Mouse (Mus musculus): ENCODE measurements around the gene Timm10.
"Not testable (repeated sequence)": the region's sequence is repeated elsewhere in the genome, so short reads cannot be mapped to it uniquely, and the experiment has no call there.

The Timm10 gene

GRCm38 (mm10) chr2:84826488-84827282, at the start of gene Timm10:
Timm10 (plus strand) TSS chr2:84826997.
- peak; percentile 94 to 97 for DNase-seq (ENCODE audit: low spot score in 2 of 2)

- no peak for DNase-seq (ENCODE audit: low spot score in 2 of 2)
Observed at GRCm38 (mm10) chr2:84777706-84778105, 49.1 kb upstream of the Timm10 start.

GRCm38 (mm10) chr2:84779210-84779609, 47.6 kb upstream of the Timm10 start:
- no peak for DNase-seq (ENCODE audit: low spot score in 2 of 2)

GRCm38 (mm10) chr2:84783315-84783714, 43.5 kb upstream of the Timm10 start:
- no peak for DNase-seq (ENCODE audit: low spot score in 2 of 2)

GRCm38 (mm10) chr2:84783840-84784566, 42.8 kb upstream of the Timm10 start:
- no peak for DNase-seq (ENCODE audit: low spot score in 2 of 2)

- DNase-seq (ENCODE audit: low spot score in 2 of 2) = no peak
Observed at GRCm38 (mm10) chr2:84788316-84788715, 38.5 kb upstream of the Timm10 start.

GRCm38 (mm10) chr2:84790418-84790817, 36.4 kb upstream of the Timm10 start:
- DNase-seq (ENCODE audit: low spot score in 2 of 2) = no peak

- DNase-seq (ENCODE audit: low spot score in 2 of 2) = no peak
Observed at GRCm38 (mm10) chr2:84792516-84792915, 34.3 kb upstream of the Timm10 start.

- DNase-seq (ENCODE audit: low spot score in 2 of 2) = no peak
Observed at GRCm38 (mm10) chr2:84793154-84793553, 33.6 kb upstream of the Timm10 start.

- no peak for DNase-seq (ENCODE audit: low spot score in 2 of 2)
Observed at GRCm38 (mm10) chr2:84793871-84794270, 32.9 kb upstream of the Timm10 start.

GRCm38 (mm10) chr2:84797833-84798492, 28.8 kb upstream of the Timm10 start:
- peak; percentile 89 to 90 for DNase-seq (ENCODE audit: low spot score in 2 of 2)

- DNase-seq (ENCODE audit: low spot score in 2 of 2) = peak; percentile 68 to 77
Observed at GRCm38 (mm10) chr2:84798493-84798921, 28.3 kb upstream of the Timm10 start, which contains the start of gene Ube2l6. Ube2l6 (plus strand) TSS chr2:84798828.

GRCm38 (mm10) chr2:84799041-84799561, 27.7 kb upstream of the Timm10 start:
- peak; percentile 61 for DNase-seq (ENCODE audit: low spot score in 2 of 2)

GRCm38 (mm10) chr2:84800304-84800703, 26.5 kb upstream of the Timm10 start:
- DNase-seq (ENCODE audit: low spot score in 2 of 2) = no peak

- not testable (repeated sequence) for DNase-seq (ENCODE audit: low spot score in 2 of 2)
Observed at GRCm38 (mm10) chr2:84801223-84801622, 25.6 kb upstream of the Timm10 start.

GRCm38 (mm10) chr2:84803963-84804362, 22.8 kb upstream of the Timm10 start:
- no peak for DNase-seq (ENCODE audit: low spot score in 2 of 2)

- no peak for DNase-seq (ENCODE audit: low spot score in 2 of 2)
Observed at GRCm38 (mm10) chr2:84806546-84806945, 20.3 kb upstream of the Timm10 start.

GRCm38 (mm10) chr2:84809330-84809729, 17.5 kb upstream of the Timm10 start:
- no peak for DNase-seq (ENCODE audit: low spot score in 2 of 2)

- no peak for DNase-seq (ENCODE audit: low spot score in 2 of 2)
Observed at GRCm38 (mm10) chr2:84810526-84810885, 16.3 kb upstream of the Timm10 start.

- peak; percentile 87 to 91 for DNase-seq (ENCODE audit: low spot score in 2 of 2)
Observed at GRCm38 (mm10) chr2:84810886-84811577, 15.8 kb upstream of the Timm10 start.

- DNase-seq (ENCODE audit: low spot score in 2 of 2) = no peak
Observed at GRCm38 (mm10) chr2:84811880-84812279, 14.9 kb upstream of the Timm10 start.

- DNase-seq (ENCODE audit: low spot score in 2 of 2) = no peak
Observed at GRCm38 (mm10) chr2:84812676-84813075, 14.1 kb upstream of the Timm10 start.
